Mouse (Mus musculus) splenic B cell, adult 2 months (primary cell): ENCODE data around the gene Ccdc188.
A peak's percentile ranks its signal among the peaks of the same experiment; 100 is the strongest.

Experiments
- DNase-seq: peaks from one replicate; pipeline ENCODE4 v3.0.0-alpha.2; 2011; ENCODE audit warnings: low read depth, low spot score
- H3K27me3 ChIP-seq: 2 replicates; pipeline ENCODE4 v1.6.1; 2012; ENCODE audit warnings: mild to moderate bottlenecking, low read length, moderate library complexity, mixed read lengths; ENCODE audit not compliant: control insufficient read depth, poor library complexity, insufficient read depth, severe bottlenecking
- H3K36me3 ChIP-seq: 2 replicates; pipeline ENCODE4 v1.6.1; 2012; ENCODE audit warnings: mild to moderate bottlenecking, low read length, moderate library complexity, mixed read lengths; ENCODE audit not compliant: control insufficient read depth, poor library complexity, insufficient read depth, severe bottlenecking

Gene Ccdc188

DNA sequence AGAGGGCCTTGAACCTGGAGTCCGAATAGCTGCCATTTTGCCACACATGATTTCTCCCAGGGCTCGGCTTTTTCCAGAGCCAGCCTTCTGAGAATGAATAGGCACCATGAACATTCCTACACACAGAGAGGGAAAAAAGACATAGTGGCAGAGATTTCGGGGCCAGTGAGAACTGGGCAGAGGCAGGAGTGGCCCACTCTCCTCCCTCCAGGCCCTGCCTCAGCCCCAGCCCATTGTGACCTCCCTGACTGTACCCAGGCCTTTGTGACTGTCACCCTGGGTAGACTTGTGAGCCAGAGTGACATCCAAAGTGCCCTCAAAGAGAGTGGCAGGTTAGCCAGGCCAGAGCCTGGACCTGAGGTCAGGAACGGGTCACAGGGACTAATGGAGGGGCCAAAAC is at the start of gene Ccdc188:
Gene Ccdc188 (plus strand): TSS at position 301 of the 400 bp plus-strand sequence.
- Histone ChIP-seq H3K27me3 (no peaks in the 10 kb centered on the region), H3K36me3 (peaks cover under 1% of the 10 kb centered on the region; the same call in 1 of the 2 replicates)
- no peak for DNase-seq

DNA sequence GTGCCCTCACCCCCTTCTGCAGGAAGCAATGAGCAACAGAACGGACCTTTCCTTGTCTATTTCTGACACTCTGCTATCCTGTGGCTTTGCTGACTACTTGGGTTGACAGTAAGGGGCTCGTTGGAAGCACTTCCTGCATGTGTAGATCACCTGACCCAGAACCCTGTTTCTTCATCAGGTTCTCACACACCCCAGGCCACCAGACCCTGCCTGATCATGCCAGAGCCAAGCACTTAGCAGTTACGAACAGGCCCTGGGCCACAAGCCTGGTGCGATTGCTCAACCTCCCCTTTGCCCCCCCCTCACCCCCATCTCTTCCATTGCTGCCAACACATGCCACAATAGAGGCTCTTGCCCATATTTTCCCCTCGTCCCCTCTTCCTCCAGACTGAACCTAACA is 48.5 kb upstream of the Ccdc188 start:
- Histone ChIP-seq H3K27me3 (no peaks in the 10 kb centered on the region), H3K36me3 (no peaks in the 10 kb centered on the region)
- no peak for DNase-seq

DNA sequence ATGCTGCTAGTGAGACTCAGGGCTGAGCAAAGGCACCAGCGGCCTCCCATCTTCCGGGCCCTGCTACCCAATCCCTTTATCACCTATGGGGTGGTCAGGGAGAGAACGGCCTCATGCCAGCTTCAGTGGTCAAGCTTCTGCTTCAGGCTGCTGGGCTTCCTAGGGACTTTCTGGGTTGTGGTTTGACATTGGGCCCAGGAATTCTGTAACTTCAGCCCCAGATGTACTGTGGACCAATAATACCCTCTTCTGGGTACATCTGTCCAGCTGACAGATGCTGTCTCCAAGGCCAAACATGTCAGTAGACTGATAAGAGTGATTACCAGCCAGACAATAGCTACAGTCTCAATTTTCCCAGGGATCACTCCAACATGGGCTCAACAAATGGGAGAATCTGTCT is 47.9 kb upstream of the Ccdc188 start:
- Histone ChIP-seq H3K27me3 (no peaks in the 10 kb centered on the region), H3K36me3 (no peaks in the 10 kb centered on the region)
- no peak for DNase-seq

DNA sequence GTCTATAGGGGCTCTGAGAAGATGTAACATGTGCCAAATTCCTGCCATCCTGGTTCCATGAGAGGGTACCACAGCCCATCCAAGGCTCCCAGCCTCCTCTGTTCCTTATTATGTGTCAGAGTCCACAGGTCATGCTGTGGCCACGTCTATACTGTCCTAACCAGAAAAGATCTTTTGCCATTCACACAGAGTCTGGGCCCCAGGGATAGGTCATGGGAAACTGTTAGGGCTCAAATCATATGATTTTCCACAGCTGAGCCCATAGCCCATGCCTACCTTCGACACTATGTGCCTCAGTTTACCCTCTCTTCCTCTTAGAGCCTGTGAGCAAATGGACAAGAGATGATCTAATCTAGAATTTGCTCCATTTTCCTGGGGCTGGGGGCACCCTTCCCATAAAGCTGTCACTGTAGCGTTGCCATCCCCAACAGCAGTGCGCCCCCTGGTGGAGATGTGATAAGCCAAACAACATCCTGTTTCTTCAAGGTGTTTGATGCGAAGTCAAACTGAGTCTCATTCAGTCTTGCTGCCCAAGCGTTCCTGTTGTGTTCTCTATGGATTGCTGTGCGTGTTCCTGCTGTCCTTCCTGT is 45.3 kb upstream of the Ccdc188 start:
- peak; percentile 71 for DNase-seq

DNA sequence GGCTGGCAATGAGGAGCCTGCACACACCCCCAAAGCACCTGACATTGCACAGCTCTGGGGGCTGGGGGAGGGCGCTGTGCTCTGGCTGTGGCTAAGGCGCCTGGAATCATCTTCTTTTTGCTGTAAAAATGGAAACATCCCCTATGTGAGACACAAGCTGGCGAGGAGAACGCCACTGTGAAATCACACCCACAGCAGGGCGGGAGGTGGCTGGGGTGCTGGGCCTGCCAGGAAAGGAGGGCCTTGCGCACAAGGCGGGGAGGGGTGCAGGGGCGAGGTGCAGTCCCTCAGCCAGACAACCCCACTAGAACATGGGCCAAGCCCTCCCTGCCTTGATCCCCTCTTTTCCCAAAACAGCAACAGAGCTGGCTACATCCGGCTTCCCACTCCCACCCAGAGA is 44.4 kb upstream of the Ccdc188 start:
- no peaks in the 10 kb centered on the region for H3K36me3 ChIP-seq
- no peak for DNase-seq

More for the DNA sequence above, 45.3 kb upstream of the Ccdc188 start:
- no peaks in the 10 kb centered on the region for H3K36me3 ChIP-seq
- no peaks in the 10 kb centered on the region for H3K27me3 ChIP-seq

DNA sequence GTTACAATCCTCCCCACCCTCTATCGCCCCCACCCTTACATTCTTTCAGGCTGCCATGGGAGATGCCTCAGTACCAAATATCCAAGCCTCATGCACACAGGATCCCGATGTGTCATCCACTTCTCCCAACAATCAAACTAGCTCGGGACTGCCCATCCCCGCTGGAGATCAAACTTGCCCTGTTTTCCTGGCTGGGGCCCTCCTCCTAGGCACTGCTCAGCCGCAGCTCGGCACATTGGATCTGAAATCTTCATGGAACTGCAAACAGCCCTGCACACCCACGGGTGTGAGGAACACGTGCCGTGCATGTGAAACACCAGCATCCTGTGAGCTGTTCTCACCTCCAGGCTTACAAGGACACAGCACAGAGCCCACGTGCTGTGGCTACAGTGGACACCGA is 43.9 kb upstream of the Ccdc188 start:
- DNase-seq = no peak
- no peaks in the 10 kb centered on the region for H3K36me3 ChIP-seq
- no peaks in the 10 kb centered on the region for H3K27me3 ChIP-seq

More for the DNA sequence above, 44.4 kb upstream of the Ccdc188 start:
- H3K27me3 ChIP-seq = no peaks in the 10 kb centered on the region

DNA sequence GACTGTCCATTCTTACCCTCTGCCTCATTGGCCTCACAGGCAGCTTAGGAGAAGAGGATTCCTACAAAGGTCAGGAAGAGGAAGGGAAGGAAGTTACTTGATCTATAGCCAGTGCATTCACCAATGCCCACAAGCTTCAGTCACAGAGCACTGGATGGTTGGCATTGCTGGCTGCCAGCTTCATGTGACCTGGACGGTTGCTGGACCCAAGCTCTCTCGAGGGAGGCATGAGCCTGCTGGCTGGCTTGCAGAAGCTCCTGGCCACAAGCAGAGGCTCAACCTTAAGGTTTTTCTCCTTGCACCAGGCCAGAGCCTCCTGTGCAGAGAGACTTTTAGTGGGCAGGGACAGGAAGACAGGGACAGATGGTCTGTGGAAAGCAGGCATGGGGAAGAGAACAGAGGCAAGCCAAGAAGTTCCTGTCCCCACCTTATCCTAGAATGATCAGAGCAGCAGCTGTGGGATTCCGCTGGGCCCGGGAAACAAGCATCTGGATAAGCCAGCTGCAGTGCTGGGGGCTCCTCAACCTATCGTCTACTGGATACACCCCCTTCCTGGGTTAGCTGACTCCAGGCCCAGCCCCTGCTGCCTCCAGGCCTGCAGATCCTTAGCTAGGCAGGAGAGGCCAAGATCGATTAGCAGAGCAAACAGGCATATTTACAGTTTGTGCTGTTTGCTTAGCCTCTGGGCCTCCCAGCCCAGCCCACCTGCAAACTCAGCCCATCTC is 41.7 kb upstream of the Ccdc188 start:
- no peaks in the 10 kb centered on the region for H3K27me3 ChIP-seq
- H3K36me3 ChIP-seq = no peaks in the 10 kb centered on the region
- DNase-seq = no peak

DNA sequence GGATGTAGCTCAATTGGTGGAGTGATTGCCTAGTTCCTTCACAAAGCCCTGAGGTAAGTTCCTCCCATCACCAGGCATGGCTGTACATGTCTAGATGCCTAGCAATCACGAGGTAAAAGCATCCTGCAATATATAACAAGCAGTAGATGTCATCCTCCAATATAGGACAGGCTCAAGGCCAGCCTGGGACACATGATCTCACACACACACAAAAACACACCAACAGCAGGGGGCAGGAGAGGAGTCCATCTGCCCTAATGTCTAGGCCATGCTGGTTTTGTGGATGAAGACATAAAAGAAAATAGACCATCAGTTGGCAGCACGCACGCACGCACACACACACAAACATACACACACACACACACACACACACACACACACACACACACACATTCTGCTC is 40.9 kb upstream of the Ccdc188 start:
- H3K36me3 ChIP-seq = no peaks in the 10 kb centered on the region
- H3K27me3 ChIP-seq = no peaks in the 10 kb centered on the region
- peak; percentile 4 for DNase-seq

DNA sequence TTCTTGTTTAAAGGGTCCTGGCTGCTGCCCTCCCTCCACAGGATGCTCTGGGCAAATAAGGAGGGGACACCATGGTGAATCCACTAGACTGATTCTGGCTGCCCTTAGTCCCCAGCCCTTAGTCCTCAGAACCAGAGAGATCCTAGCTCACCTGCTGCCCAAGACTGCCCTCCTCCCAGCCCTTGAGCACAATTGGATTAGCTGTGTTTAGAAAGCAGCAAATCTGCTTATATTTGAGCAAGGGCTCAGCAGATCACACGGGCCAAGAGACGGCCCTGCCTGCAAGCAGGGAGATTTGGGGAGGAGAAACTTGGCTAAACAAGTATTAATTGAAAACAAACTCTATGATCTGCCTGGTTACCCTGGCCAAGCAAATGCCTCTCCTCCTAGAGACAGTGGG is 38.1 kb upstream of the Ccdc188 start:
- Histone ChIP-seq H3K36me3 (no peaks in the 10 kb centered on the region), H3K27me3 (no peaks in the 10 kb centered on the region)
- DNase-seq = no peak

DNA sequence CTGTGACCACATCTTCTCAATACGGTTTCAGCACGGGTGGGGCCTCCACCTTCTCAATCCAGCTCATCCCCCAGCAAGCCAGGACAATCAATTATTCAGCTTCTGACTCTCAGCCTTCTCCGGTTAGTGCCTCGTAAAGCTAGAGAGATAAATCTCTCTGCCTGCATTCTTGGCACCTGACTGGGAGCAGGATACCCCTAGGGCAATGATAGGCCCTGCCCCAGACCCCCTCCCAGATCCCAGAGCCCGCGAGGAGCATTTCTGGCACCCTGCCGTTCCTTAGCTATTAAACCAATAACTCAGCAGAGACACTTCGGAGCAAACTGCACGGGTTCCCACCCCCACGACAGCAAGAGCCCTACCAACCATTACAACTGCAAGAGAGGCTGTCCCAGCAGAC is 36.3 kb upstream of the Ccdc188 start:
- no peaks in the 10 kb centered on the region for H3K36me3 ChIP-seq
- no peaks in the 10 kb centered on the region for H3K27me3 ChIP-seq
- DNase-seq = no peak

DNA sequence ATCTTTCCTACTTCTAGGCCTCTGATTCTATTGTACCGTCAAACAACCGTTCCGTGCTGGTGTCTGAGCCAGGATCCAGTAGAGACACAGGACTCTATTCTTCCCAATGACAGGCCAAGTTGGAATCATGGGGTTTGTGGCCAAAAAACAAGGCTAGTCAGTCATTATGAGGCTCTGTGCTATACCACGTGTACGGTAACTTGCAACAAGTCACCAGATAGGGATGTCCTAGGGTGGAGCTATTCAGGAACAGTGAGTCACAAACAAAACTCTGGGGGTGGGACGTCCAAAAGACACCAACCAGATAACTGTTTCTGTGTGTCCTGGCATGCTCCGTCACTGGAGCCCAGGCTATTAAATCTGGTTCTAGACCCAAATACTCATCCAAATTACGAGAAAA is 34.9 kb upstream of the Ccdc188 start:
- Histone ChIP-seq H3K36me3 (no peaks in the 10 kb centered on the region), H3K27me3 (no peaks in the 10 kb centered on the region)
- DNase-seq = no peak

DNA sequence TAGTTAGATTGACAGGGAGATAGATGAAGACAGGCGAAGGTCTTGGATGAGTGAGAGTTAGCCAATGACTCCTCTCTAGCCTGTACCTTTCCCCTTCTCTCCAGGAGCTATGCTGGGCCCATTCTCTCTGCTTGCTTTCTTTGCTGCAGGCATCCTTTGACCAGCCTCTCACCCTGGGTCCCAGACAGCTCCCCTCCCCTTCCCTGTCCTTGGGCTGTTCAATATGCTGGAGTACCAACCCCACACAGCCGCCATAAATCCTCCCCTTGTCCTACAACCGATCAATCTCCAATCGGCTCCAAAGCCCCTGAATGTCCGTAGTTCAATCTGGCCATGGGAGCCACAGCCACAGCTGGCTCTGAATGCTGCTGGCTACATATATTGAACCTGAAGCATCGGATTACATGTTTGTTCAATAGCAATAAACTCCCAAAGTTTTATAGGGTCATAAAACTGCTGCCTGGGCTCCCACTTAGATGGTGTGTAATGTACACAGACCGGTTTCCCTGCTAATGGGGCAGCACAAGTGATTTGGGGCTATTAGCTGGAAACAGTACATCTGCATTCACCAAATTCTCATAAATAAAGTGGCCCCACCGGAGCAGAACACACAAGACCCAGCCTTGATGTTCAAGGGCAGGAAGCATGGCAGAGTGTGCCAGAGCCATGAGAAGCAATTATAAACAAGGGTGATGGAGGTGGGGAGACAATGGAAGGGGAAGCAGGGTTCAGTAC is 31.8 kb upstream of the Ccdc188 start:
- Histone ChIP-seq H3K36me3 (no peaks in the 10 kb centered on the region), H3K27me3 (no peaks in the 10 kb centered on the region)
- no peak for DNase-seq

DNA sequence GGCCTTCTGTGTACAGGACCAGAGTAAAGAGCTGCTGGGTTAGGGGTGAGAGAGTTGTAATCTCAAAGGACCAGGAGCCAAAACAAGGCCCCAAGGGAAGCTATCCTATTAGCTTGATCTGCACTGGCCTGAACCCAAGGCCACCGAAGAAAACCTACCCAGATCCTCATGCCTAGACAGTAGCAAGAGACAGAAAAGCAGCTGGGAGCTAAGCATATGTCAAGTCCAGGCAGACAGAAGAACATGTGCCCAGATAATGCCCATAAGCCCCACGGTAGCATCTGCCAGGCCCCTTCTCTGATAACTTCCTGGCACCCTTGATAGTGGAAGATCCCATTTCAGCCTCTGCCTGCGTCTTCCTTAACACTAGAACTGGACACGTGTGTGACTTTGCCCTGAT is 30.9 kb upstream of the Ccdc188 start:
- DNase-seq = no peak
- Histone ChIP-seq H3K36me3 (no peaks in the 10 kb centered on the region), H3K27me3 (no peaks in the 10 kb centered on the region)

DNA sequence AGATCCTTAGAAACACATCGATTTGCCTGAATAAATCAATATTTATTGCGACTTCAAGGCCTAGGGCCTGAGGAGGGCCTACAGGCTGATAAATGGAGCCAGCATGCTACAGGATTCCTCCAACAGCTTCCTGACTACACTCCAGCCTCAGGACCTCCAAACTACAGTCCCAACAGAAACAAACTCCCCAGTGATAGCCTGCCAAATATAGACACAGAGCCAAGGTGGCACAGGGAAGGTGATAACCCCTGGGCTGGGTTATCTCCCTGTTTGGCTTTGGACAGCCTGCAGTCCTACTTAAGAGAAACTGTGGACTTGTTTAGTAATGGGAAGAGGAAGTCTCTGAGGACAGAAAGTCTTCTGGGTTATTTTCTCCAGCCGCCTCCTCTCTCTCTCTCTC is 30.5 kb upstream of the Ccdc188 start:
- no peak for DNase-seq
- Histone ChIP-seq H3K36me3 (no peaks in the 10 kb centered on the region), H3K27me3 (no peaks in the 10 kb centered on the region)

DNA sequence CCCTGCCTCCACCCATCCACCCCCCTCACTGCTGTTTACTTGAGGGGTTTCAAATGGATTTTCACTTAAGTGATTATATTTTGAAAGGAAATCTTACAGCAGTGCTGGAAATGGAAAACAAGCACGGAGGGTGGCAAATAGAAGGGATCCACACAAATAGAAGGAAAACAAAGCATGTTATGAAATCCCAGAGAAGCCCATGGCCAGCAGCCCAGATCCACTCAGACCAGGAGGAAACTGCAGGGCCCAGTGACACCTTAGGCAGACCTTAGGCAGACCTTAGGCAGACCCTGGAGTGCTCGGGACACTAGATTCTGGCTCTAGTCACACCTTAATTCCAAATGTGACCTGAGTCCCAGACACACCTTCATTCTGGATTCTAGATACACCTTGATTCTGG is 26.7 kb upstream of the Ccdc188 start:
- Histone ChIP-seq H3K36me3 (no peaks in the 10 kb centered on the region), H3K27me3 (no peaks in the 10 kb centered on the region)
- no peak for DNase-seq
